Mouse (Mus musculus): Measurements from ENCODE around the gene Apopt1.

The Apopt1 gene

DNA sequence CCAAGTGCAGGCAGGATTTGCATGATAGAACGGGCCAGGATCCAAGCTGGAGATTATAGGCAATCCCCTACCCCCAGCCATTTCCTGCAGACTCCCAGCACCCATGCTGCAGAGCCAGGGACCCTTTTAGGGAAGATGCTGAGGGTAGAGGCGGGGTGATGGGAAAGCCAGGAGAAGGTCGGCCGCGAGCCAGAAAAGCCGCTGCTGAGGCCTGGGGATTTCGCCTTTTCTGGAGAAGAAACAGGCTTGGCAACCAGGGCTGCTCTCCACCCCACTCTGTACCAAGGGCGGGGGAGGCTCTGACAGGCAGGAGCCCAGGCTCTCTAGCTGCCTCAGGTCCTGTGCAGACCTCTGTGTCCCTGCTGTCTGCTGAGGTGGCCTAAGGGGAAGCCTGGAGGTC lies 31.8 kb upstream of the Apopt1 start:
- peak; percentile 71 for DNase-seq (ENCODE audit: low spot score)

DNA sequence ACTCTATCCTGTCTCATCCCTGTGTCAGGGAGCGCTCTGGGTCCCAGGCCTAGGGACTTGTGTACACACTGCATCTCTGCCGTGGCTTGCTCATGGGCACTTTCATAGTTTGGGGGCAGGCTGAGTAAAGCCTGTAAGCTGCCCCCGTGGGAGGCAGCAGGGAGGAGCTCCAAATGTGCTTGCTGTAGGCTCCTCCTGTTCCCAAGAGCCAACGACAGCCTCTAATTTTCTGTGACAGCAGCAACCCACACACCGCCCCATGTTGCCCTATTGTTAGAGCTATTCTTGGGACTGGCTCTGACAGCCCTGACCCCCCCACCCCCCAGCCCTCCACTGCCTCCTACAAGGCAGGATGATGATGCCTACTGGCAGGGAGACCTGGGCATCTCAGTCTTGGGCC lies 31.1 kb upstream of the Apopt1 start:
- no peak for DNase-seq (ENCODE audit: low spot score)

DNA sequence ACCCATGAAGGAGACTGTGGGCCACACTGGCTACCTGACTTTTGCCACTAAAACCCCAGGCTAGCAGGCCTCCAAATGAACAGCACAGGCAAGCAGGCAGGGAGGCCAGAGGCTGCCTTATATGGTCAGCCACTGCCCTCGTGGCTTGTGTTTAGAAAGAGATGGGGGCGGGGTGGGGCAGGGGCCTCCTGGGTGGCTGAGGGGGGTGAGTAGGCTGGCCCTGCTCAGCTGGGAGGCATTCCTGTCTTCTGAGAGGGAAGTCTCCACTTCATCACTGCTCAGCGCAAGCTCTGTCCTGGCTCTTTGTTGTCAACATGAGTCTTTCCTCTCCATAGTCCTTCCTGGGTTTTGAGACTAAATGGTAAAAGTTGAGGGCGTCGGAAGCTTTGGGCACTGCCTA lies 30.3 kb upstream of the Apopt1 start:
- DNase-seq (ENCODE audit: low spot score) = no peak

DNA sequence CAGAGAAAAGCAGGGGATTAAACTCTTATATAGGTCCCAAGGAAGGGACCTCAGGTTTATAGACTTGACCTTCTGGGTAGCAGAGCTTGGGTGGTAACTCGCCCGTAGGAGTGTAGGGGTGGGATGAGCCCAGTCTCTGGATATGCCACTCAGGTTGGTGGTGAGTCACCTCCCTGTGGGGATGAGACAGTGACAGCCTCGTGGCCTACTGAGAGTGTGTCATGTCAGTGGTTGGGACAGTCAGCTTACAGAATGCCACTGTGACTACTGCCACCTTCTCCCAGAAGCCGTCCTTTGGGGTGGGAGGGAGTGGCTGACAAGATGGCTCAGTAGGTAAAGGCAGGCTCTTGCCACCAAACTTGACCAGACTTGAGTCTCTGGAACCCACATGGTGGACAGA lies 26.7 kb upstream of the Apopt1 start:
- DNase-seq (ENCODE audit: low spot score) = no peak

DNA sequence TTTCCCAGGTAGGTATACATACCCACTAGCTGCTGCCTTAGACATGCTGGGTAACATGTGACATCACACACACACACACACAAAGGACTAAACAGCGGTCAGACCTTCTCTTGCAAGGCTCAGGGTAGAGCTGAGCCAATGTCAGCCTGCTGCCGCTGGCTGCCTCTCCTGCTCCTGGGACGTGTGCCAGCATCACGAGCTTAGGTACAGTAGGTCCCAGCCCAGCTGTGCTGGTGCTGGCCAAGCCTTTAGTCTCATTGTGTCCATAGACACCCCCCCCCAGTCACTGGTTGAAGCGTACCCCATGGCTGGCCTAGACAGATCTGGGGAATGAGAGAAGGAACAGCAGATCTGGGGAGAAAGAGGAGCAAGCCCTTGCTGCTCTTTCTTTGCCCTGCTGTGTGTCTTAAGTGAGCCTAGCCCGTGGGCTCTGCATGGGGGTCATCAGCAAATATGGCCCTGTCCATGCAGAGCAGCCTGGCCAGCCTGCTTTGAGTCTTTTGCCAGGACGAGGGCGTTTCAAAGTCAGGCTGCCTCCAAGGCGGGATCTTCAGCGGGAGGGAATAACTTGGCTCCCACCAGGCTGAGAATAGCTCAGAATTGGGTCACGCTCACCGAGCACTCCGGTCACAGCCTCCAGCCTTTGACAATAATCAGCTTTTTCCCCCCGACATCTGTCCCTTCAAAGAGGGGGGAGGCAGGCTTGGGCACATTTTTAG lies 25.6 kb upstream of the Apopt1 start:
- DNase-seq (ENCODE audit: low spot score) = peak; percentile 65

DNA sequence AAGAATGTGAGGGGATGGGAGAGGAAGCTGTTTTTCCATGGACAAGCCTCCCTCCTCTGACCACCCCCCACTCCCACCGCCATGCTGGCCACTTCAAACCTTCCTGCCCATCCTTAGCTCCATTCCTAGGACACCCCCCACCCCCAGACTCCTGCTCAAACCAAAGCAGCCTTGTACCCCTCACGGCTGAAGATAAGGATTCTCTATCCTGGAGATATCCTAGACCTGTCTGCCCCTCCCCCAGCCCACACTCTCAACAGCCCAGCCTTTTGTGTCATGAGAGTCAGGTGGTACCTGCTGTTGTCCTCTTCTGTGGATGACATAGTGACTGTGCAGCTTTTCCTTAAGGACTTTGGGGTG lies 25.0 kb upstream of the Apopt1 start:
- DNase-seq (ENCODE audit: low spot score) = no peak

DNA sequence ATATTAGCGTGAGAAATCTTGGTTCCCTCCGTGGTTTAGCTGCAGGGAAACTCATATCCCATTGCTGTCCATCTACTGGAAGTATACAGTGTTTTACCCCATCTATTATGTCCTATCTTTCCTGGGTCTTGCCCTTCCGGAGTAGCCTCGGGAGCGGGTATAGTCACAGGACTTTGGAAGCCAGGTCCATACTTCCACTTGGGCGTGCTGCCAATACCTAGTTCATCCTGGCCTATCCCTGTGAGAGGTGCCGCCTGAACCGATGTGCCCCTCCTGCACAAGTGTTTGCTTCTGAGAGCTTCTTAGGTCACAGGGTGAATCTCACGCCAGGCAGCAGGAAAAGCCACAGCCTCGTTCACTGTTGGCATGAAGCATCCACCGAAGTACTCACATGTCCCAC lies 23.6 kb upstream of the Apopt1 start:
- DNase-seq (ENCODE audit: low spot score) = no peak

DNA sequence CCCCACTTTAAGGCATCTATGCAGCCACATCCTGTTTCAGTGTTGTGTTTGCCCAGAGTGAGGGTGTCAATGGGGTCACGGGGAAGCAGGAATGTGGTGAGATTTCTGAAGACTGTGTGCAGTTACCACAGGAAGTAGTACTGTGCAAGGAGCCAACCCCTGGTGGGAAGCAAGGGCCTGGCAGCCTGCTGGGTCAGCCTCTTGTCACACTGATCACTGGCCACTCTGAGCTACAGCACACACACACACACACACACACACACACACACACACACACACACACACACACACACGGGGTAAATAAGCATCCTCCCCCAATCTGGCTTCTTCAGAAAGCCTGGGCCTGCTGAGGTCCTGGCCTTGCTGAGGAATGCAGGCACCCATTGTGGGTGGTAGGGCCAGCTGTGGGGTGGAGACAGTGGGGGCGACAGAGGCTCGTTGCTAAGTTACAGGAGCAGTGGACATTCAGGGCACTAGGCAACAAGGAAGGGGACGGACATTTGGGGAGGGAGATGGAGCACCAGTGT lies 21.7 kb upstream of the Apopt1 start:
- DNase-seq (ENCODE audit: low spot score) = peak; percentile 29

DNA sequence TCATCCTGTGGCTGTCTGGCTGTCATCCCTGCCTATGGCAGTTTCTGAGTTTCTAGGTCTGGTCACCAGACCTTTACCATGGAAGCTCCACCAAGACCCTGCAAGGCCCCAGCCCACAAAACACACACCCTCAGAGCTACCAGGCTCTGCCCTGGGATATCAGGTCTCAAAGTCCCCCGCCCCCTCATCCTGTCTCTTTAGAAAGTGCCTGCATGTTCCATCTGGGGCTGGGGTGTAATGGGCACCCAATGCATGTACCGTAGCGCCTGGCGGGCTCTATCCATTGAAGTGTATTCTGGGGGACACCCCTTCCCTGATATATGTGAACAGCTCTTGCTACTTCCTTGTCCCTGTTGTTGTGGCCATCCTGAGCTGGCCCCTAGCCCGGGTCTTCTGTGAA lies 20.2 kb upstream of the Apopt1 start:
- no peak for DNase-seq (ENCODE audit: low spot score)

DNA sequence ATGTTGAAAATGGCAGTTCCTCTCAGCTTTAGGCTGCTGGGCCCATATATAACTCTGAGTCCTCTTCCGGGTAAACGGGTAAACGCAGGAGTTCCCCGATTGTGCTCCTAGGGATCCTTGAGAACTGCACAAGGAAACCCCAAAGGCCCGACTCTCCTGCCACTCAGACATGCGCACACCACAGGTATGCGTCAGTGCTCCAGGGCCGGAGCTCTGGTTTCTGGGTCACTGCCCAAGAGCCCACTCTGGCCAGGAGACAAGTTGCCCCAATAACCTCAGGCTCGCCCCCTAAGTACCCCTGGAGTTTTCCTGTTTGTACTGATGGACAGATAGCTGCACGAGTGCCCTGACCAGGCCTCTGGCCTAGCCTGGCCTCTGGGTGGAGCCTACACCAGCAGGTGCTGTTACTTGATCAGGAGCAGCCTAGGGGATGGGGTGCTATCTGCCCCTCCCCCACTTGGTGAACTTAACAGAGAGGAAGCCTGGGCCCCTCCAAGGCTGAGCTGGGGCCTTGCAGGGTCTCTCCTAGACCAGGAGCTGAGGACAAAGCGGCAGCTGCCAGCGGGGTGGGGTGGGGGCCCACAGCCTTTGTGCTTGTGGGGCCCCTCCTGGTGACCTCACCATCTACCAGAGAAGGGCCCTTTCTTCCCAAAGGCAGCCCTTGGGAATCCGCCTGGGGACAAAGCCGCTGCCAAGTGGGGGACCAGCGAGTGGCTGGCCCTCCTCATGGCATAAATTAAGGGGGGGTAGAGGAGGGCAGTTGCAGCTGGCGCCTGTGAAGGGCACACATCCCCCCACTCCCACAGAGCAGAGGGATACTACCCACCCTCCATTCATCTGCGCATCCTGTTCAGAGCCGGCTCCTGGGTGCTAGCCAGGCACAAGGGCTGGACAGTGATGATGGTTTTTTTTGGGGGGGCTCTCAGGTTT lies 19.5 kb upstream of the Apopt1 start:
- DNase-seq (ENCODE audit: low spot score) = no peak

DNA sequence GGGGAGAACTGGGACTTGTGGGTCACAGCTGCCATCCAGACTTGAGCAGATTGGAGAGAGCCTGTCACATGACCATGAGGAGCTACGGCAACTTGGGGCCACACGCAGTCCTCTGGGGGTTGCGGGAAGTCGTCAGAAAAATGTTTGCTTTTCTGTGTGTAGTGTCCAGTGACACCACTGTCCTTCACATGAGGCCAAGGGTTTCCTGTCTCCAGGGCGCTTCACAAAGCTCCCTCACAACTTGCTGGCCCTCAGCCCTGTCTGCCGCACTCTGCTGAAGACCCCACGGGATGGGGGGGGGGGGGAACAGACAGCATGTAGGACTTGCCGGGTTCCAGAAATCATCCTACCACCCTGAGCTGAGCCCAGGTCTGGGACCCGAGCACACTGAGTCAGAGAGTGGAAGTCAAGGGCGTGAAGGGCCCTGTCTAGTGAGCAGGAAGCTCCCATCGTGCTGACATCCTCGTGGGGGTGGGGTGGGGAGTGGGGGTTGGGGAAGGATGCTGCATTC lies 18.7 kb upstream of the Apopt1 start:
- DNase-seq (ENCODE audit: low spot score) = no peak

DNA sequence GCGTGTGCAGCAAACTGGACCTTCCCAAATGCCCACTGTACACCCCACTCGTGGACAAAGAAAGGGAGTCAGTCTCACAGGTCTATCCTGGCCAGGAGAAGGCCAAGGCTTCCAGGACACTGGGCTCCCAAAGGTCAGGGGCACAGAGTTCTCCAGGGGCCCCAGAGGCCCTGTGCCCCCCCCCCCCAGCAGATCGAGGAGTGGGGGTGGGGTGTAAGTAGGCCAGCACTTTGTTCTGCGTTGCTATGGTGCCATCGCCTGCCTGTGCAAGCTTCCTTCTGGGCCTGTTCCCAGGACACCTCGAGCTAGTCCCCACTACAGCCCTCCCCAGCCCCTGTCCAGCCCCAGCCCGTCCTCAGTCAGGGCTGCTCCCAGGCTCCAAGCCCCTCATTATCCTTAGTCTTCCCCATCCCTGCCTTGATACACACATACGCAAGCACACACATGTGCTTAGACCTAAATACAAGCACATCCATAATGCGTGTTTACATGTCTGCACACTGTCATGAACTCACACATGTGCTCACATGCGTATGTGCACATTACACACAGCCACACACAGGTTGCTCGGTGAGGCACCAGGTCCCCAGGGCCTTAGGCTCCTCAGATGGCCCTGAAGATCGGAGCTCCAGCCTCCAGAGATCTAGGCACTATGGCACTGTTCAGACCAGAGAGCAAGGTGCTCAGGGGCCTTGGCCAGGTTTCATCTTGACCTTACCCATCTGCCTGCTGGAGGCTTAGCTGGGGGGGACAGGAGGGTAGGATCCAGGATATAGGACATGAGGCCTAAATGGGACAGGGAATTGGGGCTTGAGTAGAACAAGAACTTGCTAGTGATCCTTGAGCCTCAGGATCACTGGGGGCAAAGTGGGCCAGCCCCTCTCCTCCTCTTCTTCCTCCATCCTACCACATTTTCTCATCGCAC lies 17.9 kb upstream of the Apopt1 start:
- DNase-seq (ENCODE audit: low spot score) = no peak

DNA sequence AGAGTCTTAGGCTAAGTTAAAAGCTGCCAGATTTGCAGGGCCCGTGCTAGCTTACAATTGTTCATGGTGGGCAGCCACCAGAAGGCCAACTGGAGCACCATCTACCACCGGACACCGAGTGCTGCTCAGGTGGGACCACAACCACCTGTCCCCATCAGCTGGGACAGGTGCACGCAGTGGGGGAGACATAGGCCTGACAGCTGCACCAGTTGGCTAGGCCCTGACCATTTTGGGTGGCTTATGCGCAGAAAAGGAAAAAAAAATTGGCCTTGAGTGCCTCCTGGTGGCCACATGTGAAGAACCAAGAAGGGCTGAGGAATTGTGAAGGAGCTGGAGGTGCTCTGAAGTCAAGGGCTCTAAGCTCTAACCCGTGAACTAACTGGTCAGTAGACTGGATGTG lies 16.8 kb upstream of the Apopt1 start:
- DNase-seq (ENCODE audit: low spot score) = peak; percentile 79

DNA sequence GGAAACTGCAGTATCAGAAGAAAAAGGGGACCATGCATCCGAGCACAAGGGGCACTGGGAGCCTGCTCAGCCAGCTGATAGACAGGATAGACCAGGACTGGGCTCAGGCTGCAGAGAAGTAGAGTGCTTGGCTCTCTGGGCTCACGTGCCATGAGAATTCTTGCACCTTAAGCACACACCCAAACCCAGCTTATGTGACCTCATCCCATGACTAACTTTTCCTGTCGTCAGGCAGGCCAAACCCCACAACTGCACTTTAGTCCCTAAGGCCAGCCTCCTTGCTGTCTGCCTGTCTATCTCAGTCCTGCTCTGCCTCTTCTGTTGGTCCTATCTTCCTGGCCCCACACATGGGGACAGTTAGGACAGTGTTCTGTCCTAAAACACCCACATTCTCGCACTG lies 15.4 kb upstream of the Apopt1 start:
- no peak for DNase-seq (ENCODE audit: low spot score)

DNA sequence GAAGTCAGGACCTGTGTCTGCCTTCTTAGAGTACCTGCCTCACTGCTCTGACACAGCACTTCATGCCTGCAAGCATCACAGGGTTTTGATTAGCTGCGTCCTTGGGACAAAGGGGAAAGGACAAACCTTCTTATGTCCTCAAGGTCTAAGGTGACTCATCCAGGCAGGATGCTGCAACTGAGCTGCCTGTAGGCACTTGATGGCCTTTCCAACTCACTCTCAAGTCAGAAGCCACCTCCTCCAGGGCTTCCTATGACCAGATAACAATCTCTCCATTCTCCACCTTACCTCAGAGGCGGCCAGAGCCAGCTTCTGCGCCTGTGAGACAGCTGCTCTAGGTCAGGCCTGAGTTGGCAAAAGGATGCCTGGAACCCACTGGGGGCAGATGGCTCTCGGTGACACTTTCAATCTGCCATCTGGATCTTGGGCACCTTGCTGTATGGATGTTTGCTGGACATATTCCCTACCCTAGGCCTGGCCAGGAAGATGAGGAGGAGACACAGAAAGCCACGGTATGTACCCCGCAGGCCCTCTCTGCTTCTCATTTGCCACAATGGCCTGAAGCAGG lies 14.6 kb upstream of the Apopt1 start:
- no peak for DNase-seq (ENCODE audit: low spot score)

DNA sequence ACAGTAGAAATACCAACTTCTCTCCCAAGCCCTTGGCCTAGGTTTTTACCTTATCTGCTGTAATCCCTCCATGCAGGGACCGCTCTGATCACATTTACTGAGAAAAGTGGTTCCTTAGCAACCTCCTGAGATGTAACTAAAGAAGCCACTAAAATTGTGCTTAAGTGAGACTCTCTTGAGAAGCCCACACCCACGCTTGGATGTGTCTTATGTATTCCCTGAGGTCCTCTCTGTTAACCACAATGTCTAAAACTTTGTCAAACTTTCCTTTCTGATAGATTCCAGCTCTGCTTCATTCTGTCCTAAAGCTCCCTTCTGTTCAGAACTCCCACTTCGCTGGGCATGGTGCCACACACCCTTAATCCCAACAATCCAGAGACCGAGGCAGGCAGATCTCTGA lies 13.5 kb upstream of the Apopt1 start:
- DNase-seq (ENCODE audit: low spot score) = no peak

DNA sequence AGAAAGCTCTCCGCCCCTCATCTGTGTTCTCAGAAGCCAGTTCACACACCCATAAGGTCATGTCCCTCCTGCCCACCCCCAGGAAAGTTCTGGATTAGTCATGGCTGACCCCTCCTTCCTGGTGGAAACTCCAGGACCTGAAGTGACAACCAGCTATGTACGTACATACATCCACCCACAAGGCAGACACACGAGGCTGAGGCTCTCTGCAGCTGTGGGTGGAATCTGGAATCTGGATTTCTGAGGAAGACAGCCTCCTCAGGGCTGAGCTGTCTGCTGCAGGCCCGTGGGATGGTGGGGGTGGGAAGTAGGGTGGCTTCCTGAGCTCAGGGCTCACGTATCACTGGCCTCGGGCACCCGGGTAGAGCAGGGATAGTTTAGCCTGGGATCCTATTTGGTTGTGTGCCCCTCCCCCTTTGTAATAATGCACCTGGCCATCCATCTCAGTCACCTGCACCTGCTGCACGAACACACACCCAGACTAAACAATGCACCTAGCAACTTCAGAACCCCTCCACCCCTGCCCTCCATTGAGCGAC lies 12.1 kb upstream of the Apopt1 start:
- no peak for DNase-seq (ENCODE audit: low spot score)

DNA sequence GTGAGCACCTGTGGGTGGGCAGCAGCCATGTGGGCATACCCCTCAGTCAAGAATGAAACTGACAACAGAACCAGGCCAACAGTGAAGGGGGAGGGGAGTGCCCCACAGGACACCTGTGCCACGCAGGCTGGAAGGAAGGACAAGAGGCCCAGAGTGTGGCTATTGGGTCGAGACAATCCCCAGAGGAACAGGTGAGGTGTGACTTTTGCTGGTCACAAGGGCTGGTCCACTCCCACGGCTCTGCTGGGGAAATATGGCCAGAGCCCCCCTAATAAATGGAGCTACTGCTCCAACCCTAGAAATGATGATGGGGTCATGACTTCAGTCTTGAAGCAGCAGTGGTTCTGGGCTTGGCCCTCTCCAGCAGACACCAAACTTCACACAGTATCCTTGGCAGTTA lies 9.8 kb upstream of the Apopt1 start:
- no peak for DNase-seq (ENCODE audit: low spot score)

DNA sequence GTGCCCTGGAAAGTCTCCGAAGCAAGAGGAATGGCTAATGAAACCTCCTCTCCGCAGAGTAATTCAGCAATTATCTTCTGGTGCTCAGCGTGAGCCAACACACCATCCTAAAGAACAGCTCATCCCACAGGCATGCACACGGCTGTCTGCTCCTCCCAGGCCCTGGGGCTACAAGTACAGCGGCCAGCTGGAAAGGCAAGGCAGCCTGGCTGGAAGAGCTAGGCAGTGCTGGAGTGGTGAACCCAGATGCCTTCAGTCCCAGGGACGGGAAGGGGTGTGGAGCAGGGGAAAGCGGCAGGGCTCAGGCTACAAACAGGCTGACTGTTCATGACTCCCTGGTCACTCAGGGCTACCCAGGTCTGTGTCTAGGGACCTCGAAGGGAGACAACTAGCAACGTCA lies 8.5 kb upstream of the Apopt1 start:
- DNase-seq (ENCODE audit: low spot score) = peak; percentile 80

DNA sequence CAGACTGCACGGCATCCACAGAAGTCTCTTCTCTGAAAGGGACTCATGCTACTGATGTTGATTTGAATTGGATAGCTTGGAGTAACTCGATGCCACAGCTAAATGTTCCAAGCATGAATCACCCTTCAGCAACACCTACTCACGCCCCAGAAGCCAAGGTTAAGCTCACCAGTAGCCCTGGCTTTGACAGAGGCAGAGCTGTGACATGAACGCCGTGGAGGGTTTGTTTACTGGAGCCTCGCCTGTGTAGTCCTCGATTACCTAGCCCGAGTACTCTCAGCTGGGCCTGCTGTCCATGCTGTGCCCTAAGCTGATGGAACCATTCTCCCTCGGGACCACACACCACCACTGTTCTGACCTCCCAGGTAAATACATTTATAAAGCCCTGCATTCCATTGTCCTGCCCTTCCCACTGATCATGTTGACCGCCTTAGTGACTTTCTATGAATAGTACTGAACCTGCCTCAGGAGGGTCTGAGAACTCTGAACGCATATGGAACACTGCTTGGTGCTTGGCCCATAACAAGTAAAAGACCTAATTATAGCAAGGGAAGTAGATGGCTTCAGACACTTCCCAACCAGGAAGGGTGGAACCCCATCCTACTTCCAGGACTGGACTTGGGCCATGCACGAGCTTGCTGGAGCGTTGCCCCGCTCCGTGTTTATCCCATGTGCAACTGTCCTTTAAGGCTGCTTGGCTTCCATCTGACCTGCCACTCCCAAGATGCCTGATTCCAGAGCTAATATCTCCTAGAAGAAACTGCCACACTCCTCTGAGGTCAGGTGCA lies 7.7 kb upstream of the Apopt1 start:
- DNase-seq (ENCODE audit: low spot score) = no peak

DNA sequence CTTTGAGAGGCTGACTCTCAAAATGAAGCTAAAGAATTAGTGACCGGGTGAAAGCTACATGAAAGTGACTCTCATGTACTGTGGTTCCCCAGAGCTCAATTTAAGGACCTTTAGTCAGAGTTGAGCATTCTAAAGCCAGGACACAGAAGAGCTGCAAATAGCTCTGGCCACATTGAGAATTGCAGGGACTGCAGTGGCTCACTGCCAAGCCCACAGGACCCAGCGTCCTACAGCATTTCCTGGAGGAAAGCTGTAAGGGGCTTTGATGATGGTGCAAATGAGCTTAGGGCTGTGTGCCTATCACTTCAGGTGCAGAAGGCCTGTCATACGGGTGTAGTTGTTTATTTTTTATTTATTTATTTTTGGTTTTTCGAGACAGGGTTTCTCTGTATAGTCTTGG lies 4.9 kb upstream of the Apopt1 start:
- no peak for DNase-seq (ENCODE audit: low spot score)
